Mouse (Mus musculus): ENCODE results near the gene Lhx3. TPM values are rescaled to one million over a fixed set of nuclear protein-coding genes. Genes with fewer than 3 reads are reported as not detected.
A peak's percentile ranks its signal among the peaks of the same experiment; 100 is the strongest.

Gene Lhx3
- polyA plus RNA-seq, 1 experiment from 2014 or later, result not detected

DNA sequence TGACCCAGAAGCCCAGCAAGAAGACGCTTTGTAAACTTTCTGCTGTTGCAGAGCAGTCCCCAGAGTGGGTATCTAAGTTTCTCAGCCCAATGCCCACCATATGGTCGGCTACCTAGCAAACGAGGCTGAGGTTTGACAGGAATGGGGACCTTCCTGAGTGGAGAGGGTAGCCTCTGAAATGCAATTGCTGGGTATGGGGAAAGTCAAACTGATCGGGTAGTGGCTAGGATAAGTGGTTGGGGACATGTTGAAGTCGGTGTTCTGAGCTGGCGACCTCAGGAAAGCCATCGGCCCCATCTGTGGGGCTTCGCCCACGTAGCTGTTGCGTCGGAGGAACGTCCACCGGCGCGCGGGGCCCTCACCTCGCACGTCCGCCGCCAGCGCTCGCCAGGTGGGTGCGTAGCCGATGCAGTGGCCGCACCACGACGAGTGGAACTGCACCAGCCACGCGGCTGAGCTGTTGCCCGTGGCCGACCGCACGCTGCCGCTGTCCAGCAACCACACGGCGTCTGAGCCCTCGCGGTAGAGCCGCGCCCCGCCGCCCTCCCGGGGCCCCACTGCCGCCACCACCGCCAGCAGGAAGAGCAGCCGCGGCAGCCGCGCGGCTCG lies 28.7 kb upstream of the Lhx3 start:
- H3K4me1 ChIP-seq (ENCODE audit: control insufficient read depth, insufficient read depth, low read length), result peaks cover 28% of the 10 kb centered on the region
- H3K9me3 ChIP-seq (replicated peaks; ENCODE audit: control insufficient read depth, low read length), result no peaks in the 10 kb centered on the region
- ATAC-seq (replicated peaks; ENCODE audit: extremely low read depth, insufficient read depth, low FRiP score), result no peak; the same call in 1 of the 2 replicates
- peak overlapping the region; percentile 74 for H3K27ac ChIP-seq (ENCODE audit: low read length)
- peak overlapping the region; percentile 94 for H3K4me2 ChIP-seq (ENCODE audit: low read depth, low read length)
- H3K27me3 ChIP-seq (ENCODE audit: control insufficient read depth, insufficient read depth, low read length), result no peaks in the 10 kb centered on the region
- H3K36me3 ChIP-seq (ENCODE audit: control insufficient read depth, insufficient read depth), result no peaks in the 10 kb centered on the region
- H3K9ac ChIP-seq (ENCODE audit: low read length), result peak overlapping the region; percentile 90
- H3K4me3 ChIP-seq (ENCODE audit: low read length), result peak overlapping the region; percentile 92
- WGBS, result under 1% methylated on average over 46 of the region's 51 CpGs

DNA sequence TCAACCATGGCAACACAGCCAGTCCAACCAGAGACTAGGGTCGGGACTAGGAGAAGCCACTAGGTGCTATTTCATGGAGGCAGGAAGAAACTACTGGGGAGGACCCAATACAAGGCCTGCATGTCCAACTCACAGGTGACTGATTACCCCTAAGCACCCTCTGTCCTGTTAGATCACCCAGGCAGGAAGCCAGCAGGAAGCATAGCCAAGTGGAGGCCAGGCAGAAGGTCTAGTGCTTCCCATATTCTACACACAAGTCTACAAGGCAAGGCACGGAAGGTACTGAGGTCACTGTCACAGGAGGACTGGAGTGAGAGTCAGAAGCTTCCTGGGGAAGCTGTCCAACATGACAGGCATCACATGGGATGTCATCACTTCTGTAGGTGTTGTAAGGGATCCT lies 26.7 kb upstream of the Lhx3 start:
- WGBS, result 68% methylated on average over 2 of the region's 2 CpGs
- no peak for ATAC-seq (replicated peaks; ENCODE audit: extremely low read depth, insufficient read depth, low FRiP score)
- no peak overlapping the region for H3K4me2 ChIP-seq (ENCODE audit: low read depth, low read length)
- H3K36me3 ChIP-seq (ENCODE audit: control insufficient read depth, insufficient read depth), result no peaks in the 10 kb centered on the region
- H3K27me3 ChIP-seq (ENCODE audit: control insufficient read depth, insufficient read depth, low read length), result no peaks in the 10 kb centered on the region
- H3K9me3 ChIP-seq (replicated peaks; ENCODE audit: control insufficient read depth, low read length), result no peaks in the 10 kb centered on the region
- H3K27ac ChIP-seq (ENCODE audit: low read length), result peak overlapping the region; percentile 50; the same call in 1 of the 2 replicates
- H3K4me1 ChIP-seq (ENCODE audit: control insufficient read depth, insufficient read depth, low read length), result peaks cover 28% of the 10 kb centered on the region
- H3K4me3 ChIP-seq (ENCODE audit: low read length), result no peak overlapping the region
- no peak overlapping the region for H3K9ac ChIP-seq (ENCODE audit: low read length)

DNA sequence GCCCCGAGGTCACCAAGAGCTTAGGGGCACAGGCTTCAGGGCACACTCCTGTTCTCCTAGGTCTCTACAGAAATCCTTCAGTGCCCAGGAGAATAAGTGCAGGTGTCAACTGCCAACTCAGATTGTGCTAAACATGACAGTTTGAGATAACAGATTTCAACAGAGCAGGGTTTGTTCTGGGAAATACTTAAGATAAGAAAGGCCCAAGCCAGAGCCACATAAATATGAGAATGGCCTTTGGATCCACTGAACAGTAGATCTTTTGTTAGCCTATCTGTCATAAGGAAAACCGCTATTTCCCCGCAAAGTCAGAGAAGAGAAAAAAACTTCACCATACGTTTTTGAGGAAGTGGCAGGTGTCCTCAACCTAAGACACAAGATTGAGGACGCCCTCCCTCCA lies 26.2 kb upstream of the Lhx3 start:
- no peaks in the 10 kb centered on the region for H3K36me3 ChIP-seq (ENCODE audit: control insufficient read depth, insufficient read depth)
- peak overlapping the region; percentile 8; the same call in 1 of the 2 replicates for H3K4me2 ChIP-seq (ENCODE audit: low read depth, low read length)
- no peaks in the 10 kb centered on the region for H3K9me3 ChIP-seq (replicated peaks; ENCODE audit: control insufficient read depth, low read length)
- no peak overlapping the region for H3K9ac ChIP-seq (ENCODE audit: low read length)
- no peak for ATAC-seq (replicated peaks; ENCODE audit: extremely low read depth, insufficient read depth, low FRiP score)
- H3K4me1 ChIP-seq (ENCODE audit: control insufficient read depth, insufficient read depth, low read length), result peaks cover 28% of the 10 kb centered on the region
- H3K4me3 ChIP-seq (ENCODE audit: low read length), result no peak overlapping the region
- peak overlapping the region; percentile 40 for H3K27ac ChIP-seq (ENCODE audit: low read length)
- WGBS, result 45% methylated on average over 5 of the region's 5 CpGs
- H3K27me3 ChIP-seq (ENCODE audit: control insufficient read depth, insufficient read depth, low read length), result no peaks in the 10 kb centered on the region

DNA sequence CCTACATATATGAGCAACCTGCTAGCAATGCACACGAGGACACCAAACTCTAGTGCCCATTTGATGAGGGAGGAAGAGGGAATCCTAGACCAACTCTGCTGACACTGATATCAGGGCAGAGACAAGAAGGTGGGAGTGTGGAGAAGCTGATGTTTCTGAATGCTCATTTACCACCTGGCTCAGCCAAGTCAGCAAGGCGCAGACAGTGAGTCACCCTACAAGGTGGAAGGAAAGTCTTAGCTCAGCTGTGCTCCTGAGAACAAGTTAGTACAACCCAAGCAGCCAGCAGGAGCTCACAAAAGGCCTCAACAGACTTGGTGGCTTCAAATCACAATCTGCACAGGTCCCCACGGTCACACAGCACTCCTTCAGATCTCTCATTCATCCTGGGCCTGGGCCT lies 23.3 kb upstream of the Lhx3 start:
- no peak overlapping the region for H3K9ac ChIP-seq (ENCODE audit: low read length)

DNA sequence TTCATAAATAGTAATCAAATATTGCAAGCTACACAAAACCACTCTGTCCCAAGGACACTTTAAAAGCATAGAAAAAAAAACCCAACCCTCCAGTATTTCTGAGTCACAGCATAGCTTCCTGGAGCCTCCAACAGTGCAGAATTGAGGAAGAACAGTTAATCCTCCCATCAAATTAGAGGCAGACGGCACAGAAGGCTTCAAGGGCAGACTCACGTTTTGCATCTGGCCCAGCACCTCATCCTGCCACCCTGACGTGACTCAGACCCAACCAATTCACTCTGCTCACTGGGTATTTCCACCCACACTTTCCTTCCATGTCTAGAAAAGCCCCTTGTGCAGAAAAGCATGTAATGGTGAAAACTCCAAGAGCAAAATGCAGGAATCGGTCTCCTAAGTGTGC lies 22.2 kb upstream of the Lhx3 start:
- Histone ChIP-seq H3K27ac (ENCODE audit: low read length) (no peak overlapping the region), H3K9me3 (replicated peaks; ENCODE audit: control insufficient read depth, low read length) (no peaks in the 10 kb centered on the region), H3K27me3 (ENCODE audit: control insufficient read depth, insufficient read depth, low read length) (no peaks in the 10 kb centered on the region), H3K36me3 (ENCODE audit: control insufficient read depth, insufficient read depth) (no peaks in the 10 kb centered on the region), H3K4me2 (ENCODE audit: low read depth, low read length) (no peak overlapping the region), H3K9ac (ENCODE audit: low read length) (no peak overlapping the region), H3K4me1 (ENCODE audit: control insufficient read depth, insufficient read depth, low read length) (peaks cover 21% of the 10 kb centered on the region), H3K4me3 (ENCODE audit: low read length) (no peak overlapping the region)
- WGBS, result 54% methylated on average over 4 of the region's 4 CpGs
- ATAC-seq (replicated peaks; ENCODE audit: extremely low read depth, insufficient read depth, low FRiP score), result no peak

More for the DNA sequence above, 23.3 kb upstream of the Lhx3 start:
- Histone ChIP-seq H3K36me3 (ENCODE audit: control insufficient read depth, insufficient read depth) (no peaks in the 10 kb centered on the region), H3K9me3 (replicated peaks; ENCODE audit: control insufficient read depth, low read length) (no peaks in the 10 kb centered on the region), H3K4me3 (ENCODE audit: low read length) (no peak overlapping the region), H3K4me1 (ENCODE audit: control insufficient read depth, insufficient read depth, low read length) (peaks cover 28% of the 10 kb centered on the region), H3K27me3 (ENCODE audit: control insufficient read depth, insufficient read depth, low read length) (no peaks in the 10 kb centered on the region), H3K27ac (ENCODE audit: low read length) (no peak overlapping the region), H3K4me2 (ENCODE audit: low read depth, low read length) (no peak overlapping the region)
- ATAC-seq (replicated peaks; ENCODE audit: extremely low read depth, insufficient read depth, low FRiP score), result no peak
- WGBS, result 63% methylated on average over 3 of the region's 3 CpGs

DNA sequence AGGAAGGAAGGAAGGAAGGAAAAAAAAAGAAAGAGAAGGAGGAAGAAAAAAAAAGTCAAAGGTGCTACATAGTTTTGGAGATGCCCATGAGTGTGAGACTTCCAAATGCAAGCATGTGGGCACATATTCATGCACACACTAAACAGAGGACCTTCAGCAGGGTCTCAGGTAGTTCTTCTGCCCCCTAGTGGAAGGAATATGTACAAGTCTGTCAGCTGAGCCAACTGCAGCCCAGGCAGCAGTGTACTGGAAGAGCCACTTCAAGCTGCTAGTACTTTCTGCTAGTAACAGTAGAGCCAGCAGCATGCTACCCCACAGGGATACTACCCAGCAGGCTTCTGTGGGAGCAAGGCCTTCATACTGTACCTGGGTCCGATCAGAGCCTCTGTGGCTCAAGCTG lies 19.7 kb upstream of the Lhx3 start:
- H3K4me3 ChIP-seq (ENCODE audit: low read length), result no peak overlapping the region
- H3K4me2 ChIP-seq (ENCODE audit: low read depth, low read length), result no peak overlapping the region
- no peak overlapping the region for H3K9ac ChIP-seq (ENCODE audit: low read length)
- H3K4me1 ChIP-seq (ENCODE audit: control insufficient read depth, insufficient read depth, low read length), result 0 out of 2 replicates have a peak, but pooled peaks cover 4% of the 10 kb centered on the region
- peaks cover 8% of the 10 kb centered on the region; the same call in 1 of the 2 replicates for H3K36me3 ChIP-seq (ENCODE audit: control insufficient read depth, insufficient read depth)
- H3K27ac ChIP-seq (ENCODE audit: low read length), result no peak overlapping the region
- no peaks in the 10 kb centered on the region for H3K27me3 ChIP-seq (ENCODE audit: control insufficient read depth, insufficient read depth, low read length)
- peak; percentile 72 for ATAC-seq (replicated peaks; ENCODE audit: extremely low read depth, insufficient read depth, low FRiP score)
- 43% methylated on average over 1 of the region's 1 CpGs for WGBS
- no peaks in the 10 kb centered on the region for H3K9me3 ChIP-seq (replicated peaks; ENCODE audit: control insufficient read depth, low read length)

DNA sequence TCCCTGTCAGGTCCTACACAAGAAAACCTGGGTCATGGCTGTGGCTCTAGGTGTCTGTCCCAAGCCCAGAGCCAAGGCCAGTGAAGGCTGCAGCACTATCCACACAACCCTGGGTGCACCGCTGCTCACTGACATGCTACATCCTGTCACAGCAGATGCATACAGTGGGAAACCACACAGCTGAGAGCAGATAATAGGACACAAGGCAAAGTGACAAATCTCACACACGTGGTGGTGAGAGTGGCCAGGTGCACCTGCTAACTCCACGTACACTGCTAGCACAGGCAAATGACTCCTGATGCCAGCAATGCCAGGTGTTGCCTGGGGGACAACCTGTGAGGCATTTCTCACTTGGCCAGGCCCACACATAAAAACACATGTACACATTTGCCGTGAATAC lies 17.2 kb upstream of the Lhx3 start:
- H3K9me3 ChIP-seq (replicated peaks; ENCODE audit: control insufficient read depth, low read length), result no peaks in the 10 kb centered on the region
- H3K4me3 ChIP-seq (ENCODE audit: low read length), result no peak overlapping the region
- H3K4me1 ChIP-seq (ENCODE audit: control insufficient read depth, insufficient read depth, low read length), result 0 out of 2 replicates have a peak, but pooled peaks cover 2% of the 10 kb centered on the region
- H3K27me3 ChIP-seq (ENCODE audit: control insufficient read depth, insufficient read depth, low read length), result no peaks in the 10 kb centered on the region
- WGBS, result 80% methylated on average over 4 of the region's 4 CpGs
- H3K4me2 ChIP-seq (ENCODE audit: low read depth, low read length), result no peak overlapping the region
- peak; percentile 21; the same call in 1 of the 2 replicates for ATAC-seq (replicated peaks; ENCODE audit: extremely low read depth, insufficient read depth, low FRiP score)
- H3K36me3 ChIP-seq (ENCODE audit: control insufficient read depth, insufficient read depth), result peaks cover 17% of the 10 kb centered on the region
- no peak overlapping the region for H3K9ac ChIP-seq (ENCODE audit: low read length)
- no peak overlapping the region for H3K27ac ChIP-seq (ENCODE audit: low read length)

DNA sequence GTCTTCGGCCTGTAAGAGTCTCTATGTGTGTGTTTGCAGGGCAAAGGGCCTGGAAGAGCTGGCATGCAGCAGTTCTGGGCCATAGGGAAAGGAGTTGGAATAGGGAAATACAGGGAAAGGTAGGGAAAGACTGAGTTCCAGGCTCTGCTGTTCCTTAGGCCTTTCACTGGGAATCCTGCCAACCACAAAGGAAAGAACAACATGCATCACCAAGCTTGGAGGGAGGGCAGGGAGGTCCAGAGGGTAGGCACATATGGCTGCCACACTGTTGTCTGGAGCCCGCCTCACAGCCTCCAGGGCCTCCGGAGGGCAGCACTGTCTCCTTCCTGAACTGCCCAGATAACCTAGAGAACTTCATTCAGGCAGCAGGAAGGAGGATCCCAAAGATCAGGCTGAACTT lies 15.9 kb upstream of the Lhx3 start:
- no peak for ATAC-seq (replicated peaks; ENCODE audit: extremely low read depth, insufficient read depth, low FRiP score)
- Histone ChIP-seq H3K9ac (ENCODE audit: low read length) (no peak overlapping the region), H3K4me1 (ENCODE audit: control insufficient read depth, insufficient read depth, low read length) (0 out of 2 replicates have a peak, but pooled peaks cover 2% of the 10 kb centered on the region), H3K36me3 (ENCODE audit: control insufficient read depth, insufficient read depth) (peaks cover 27% of the 10 kb centered on the region), H3K9me3 (replicated peaks; ENCODE audit: control insufficient read depth, low read length) (no peaks in the 10 kb centered on the region), H3K27ac (ENCODE audit: low read length) (no peak overlapping the region), H3K4me2 (ENCODE audit: low read depth, low read length) (no peak overlapping the region), H3K4me3 (ENCODE audit: low read length) (no peak overlapping the region), H3K27me3 (ENCODE audit: control insufficient read depth, insufficient read depth, low read length) (no peaks in the 10 kb centered on the region)
- WGBS, result 68% methylated on average over 3 of the region's 3 CpGs

DNA sequence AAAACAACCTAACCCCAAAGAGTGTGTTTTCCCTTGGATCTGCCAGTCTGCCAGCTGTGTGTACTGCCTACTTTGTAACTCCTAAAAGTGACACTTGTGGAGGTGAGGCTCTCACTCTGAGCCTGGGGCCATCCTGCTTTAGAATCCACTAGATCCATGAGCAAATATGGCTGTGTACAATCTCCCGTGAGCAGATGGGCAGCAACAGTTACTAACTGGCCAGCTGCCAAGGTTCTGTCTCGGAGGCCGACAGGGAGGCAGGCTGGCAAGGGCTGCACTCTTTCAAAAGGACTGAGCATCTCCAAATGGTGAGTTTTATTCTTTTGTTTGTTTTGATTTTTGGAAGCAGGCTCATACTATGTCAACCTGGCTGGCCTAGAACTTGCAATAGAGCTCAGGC lies 6.4 kb upstream of the Lhx3 start:
- Histone ChIP-seq H3K4me3 (ENCODE audit: low read length) (no peak overlapping the region), H3K27ac (ENCODE audit: low read length) (no peak overlapping the region), H3K27me3 (ENCODE audit: control insufficient read depth, insufficient read depth, low read length) (no peaks in the 10 kb centered on the region), H3K36me3 (ENCODE audit: control insufficient read depth, insufficient read depth) (peaks cover 33% of the 10 kb centered on the region), H3K4me1 (ENCODE audit: control insufficient read depth, insufficient read depth, low read length) (no peaks in the 10 kb centered on the region), H3K9me3 (replicated peaks; ENCODE audit: control insufficient read depth, low read length) (0 out of 2 replicates have a peak, but pooled peaks cover 4% of the 10 kb centered on the region), H3K4me2 (ENCODE audit: low read depth, low read length) (no peak overlapping the region), H3K9ac (ENCODE audit: low read length) (no peak overlapping the region)
- ATAC-seq (replicated peaks; ENCODE audit: extremely low read depth, insufficient read depth, low FRiP score), result no peak
- WGBS, result 13% methylated on average over 3 of the region's 3 CpGs
